Mouse (Mus musculus) thymus, adult 2 months (tissue): Measurements from ENCODE around the gene Mast2.

Experiments used
- CTCF ChIP-seq: fragments of 200-500 bp; IDR thresholded peaks from 2 replicates; pipeline ENCODE4 v1.5.1; 2012; ENCODE audit warnings: mild to moderate bottlenecking, control low read depth, low read length, moderate library complexity, borderline replicate concordance; ENCODE audit not compliant: control insufficient read depth, poor library complexity, insufficient read depth; ENCODE audit errors: extremely low read depth
- POLR2A ChIP-seq: fragments of 200-500 bp; IDR thresholded peaks from 2 replicates; pipeline ENCODE4 v1.6.1; 2012; ENCODE audit warnings: mild to moderate bottlenecking, low read length, control low read depth, moderate library complexity; ENCODE audit not compliant: control insufficient read depth, poor library complexity, insufficient read depth; ENCODE audit errors: extremely low read depth

- no peak for TF ChIP-seq CTCF
- TF ChIP-seq POLR2A: no peak
Observed at GRCm38 (mm10) chr4:116481322-116481721, 17.3 kb upstream of the Mast2 start.
